Mouse (Mus musculus) embryonic fibroblast, embryonic 13.5 days (primary cell): ENCODE results near the gene Dhx32. TPM values are rescaled to one million over a fixed set of nuclear protein-coding genes. Genes with fewer than 3 reads are reported as not detected.
"Not testable (repeated sequence)": the region's sequence is repeated elsewhere in the genome, so short reads cannot be mapped to it uniquely, and the experiment has no call there.

ENCODE experiments used
- H3K27ac ChIP-seq: 2 replicates; pipeline ENCODE4 v1.5.1; 2012; ENCODE audit warnings: low read length, control low read depth, inconsistent platforms; ENCODE audit not compliant: insufficient read depth
- H3K4me1 ChIP-seq: 2 replicates; pipeline ENCODE4 v1.6.1; 2011; ENCODE audit warnings: low read length; ENCODE audit not compliant: control insufficient read depth, insufficient read depth
- H3K4me3 ChIP-seq: 2 replicates; pipeline ENCODE4 v1.5.1; 2011; ENCODE audit warnings: mild to moderate bottlenecking, control low read depth, low read length; ENCODE audit not compliant: insufficient read depth
- CTCF ChIP-seq: IDR thresholded peaks from 2 replicates; pipeline ENCODE4 v1.5.1; 2011; ENCODE audit warnings: mild to moderate bottlenecking, control low read depth, low read length, moderate library complexity, borderline replicate concordance; ENCODE audit not compliant: insufficient read depth
- POLR2A ChIP-seq: IDR thresholded peaks from 2 replicates; pipeline ENCODE4 v1.6.1; 2011; ENCODE audit warnings: low read depth, mild to moderate bottlenecking, control low read depth, low read length, moderate library complexity
- polyA plus RNA-seq: library from polyadenylated mRNA; stranded (reverse); fragments of >200 nt; gene quantifications from 2 replicates; pipeline ENCODE4 v1.2.4, GENCODE M21; 2011; ENCODE audit warnings: low read depth; ENCODE audit not compliant: missing spikeins, insufficient read length

Dhx32 gene
- polyA plus RNA-seq, 1 experiment = 20.5 TPM

DNA sequence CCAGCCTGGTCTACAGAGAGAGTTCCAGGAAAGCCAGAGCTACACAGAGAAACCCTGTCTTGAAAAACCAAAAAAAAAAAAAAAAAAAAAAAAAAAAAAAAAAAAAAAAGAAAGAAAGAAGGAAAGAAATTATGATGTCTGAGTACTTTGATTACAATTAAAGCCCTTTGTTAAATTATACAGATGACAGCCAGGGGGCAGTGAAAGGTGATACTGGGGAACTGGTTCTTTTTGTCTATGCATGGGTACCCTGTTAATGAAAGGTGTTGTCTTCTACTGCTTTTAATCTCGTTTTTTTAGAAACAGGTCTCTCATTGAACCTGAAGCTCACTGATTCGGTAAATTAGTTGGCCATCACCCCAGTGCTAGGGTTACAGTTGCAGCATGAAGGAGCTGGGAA is 75.2 kb downstream of the Dhx32 start:
- no peak overlapping the region for H3K27ac ChIP-seq
- TF ChIP-seq CTCF (no peak), POLR2A (no peak)
- peaks cover 2% of the 10 kb centered on the region; the same call in 1 of the 2 replicates for H3K4me1 ChIP-seq
- H3K4me3 ChIP-seq = no peak overlapping the region

DNA sequence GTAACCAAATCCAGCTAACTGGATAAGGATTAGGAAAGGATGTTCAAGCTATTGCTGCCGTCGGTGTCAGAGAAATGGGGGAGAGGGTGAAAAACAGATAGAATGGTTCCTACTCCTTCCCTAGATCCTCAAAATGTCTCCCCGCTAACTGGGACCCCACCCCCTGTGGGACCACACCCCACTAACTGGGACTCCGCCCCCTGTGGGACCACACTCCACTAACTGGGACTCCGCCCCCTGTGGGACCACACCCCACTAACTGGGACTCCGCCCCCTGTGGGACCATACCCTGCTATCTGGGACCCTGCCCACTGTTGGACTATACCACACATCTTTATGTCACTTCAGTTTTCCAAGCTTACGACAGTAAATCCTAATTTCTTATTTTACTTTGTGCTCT is 78.6 kb downstream of the Dhx32 start:
- H3K4me3 ChIP-seq = no peak overlapping the region
- H3K4me1 ChIP-seq = no peaks in the 10 kb centered on the region
- no peak overlapping the region for H3K27ac ChIP-seq
- TF ChIP-seq CTCF (no peak), POLR2A (no peak)

- TF ChIP-seq POLR2A = no peak
- no peak for TF ChIP-seq CTCF
- Histone ChIP-seq H3K4me3 (no peak overlapping the region), H3K27ac (no peak overlapping the region), H3K4me1 (no peaks in the 10 kb centered on the region)
Measured at GRCm38 (mm10) chr7:133702333-133702732, 80.2 kb downstream of the Dhx32 start.

DNA sequence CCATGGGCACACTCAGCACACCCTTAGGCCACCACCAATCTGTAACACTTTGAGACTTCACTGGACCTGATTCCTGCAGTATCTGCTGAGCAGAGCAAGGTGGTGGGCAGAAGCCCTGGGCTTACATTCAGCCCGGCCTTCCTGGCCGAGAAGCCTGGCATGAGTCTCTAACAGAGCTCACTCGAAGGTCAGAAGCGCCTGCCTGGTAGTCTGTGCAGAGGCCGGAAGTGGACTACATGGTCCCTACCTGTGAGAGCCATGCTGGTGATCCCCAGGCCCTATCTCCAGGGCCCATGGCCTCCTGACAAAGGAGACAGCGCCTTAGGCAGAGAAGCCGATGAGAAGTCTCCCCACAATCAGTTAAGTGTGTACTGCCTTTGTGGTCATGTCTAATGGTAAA is 81.2 kb downstream of the Dhx32 start:
- Histone ChIP-seq H3K4me3 (no peak overlapping the region), H3K27ac (no peak overlapping the region), H3K4me1 (no peaks in the 10 kb centered on the region)
- TF ChIP-seq POLR2A (no peak), CTCF (no peak)

DNA sequence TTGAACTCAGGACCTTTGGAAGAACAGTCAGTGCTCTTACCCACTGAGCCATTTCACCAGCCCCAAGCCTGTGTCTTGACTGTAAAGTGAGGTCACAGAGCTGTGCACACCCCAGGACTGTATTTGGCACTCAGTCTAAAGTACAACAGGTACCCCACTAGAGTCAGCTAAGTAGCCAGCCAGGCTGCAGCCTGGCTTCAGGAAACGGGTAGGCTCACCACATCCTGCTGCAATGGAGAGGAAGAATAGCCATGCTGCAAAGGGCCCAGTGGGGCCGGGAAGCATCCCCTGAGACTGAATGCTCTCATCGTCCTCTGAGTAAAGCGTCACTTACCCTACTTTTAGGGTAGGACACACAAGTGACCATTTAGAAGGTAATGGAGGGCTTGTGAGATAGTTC is 82.6 kb downstream of the Dhx32 start:
- Histone ChIP-seq H3K4me1 (no peaks in the 10 kb centered on the region), H3K27ac (no peak overlapping the region), H3K4me3 (no peak overlapping the region)
- TF ChIP-seq CTCF (no peak), POLR2A (no peak)

DNA sequence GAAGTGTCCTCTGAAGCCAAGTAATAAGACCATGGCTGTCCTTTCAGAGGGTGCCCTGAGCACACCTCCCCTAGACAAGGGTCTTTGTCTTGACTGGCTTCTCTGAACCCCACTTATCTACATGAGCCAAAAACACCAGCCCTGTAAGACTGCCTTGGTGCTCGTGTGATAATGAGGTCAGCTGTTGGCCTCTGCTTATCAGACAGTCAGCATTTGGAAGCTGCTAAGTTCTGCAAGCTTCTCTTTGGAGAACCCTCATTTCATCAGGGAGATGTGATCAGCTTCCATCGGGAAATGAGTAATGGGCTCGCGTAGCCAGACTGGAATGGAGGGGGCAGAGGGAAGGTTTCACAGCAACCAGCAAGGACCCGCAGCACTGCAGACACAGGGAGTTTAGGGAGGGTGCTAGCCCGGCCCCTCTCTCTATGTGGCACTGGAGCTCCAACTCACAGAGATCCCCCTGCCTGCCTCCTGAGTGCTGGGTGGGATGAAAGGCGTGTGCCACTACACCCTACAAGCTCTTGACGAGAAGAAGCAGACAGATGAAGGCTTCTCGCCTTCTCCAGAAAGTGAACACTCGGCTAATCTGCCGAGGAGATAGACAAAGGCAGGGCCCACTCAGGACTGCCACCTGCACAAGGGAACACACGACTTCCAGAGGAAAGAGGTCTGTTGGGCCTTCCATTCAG is 84.4 kb downstream of the Dhx32 start:
- no peaks in the 10 kb centered on the region for H3K4me1 ChIP-seq
- H3K4me3 ChIP-seq = no peak overlapping the region
- H3K27ac ChIP-seq = no peak overlapping the region
- TF ChIP-seq CTCF = no peak
- TF ChIP-seq POLR2A = no peak

GRCm38 (mm10) chr7:133685644-133686043 is 96.9 kb downstream of the Dhx32 start:
- H3K4me3 ChIP-seq, H3K27ac ChIP-seq, H3K4me1 ChIP-seq: not testable (repeated sequence)

- TF ChIP-seq POLR2A (no peak), CTCF (no peak)
- Histone ChIP-seq H3K27ac (no peak overlapping the region), H3K4me3 (no peak overlapping the region), H3K4me1 (no peaks in the 10 kb centered on the region)
Measured at GRCm38 (mm10) chr7:133684701-133685100, 97.8 kb downstream of the Dhx32 start.

GRCm38 (mm10) chr7:133684110-133684509 is 98.4 kb downstream of the Dhx32 start:
- H3K4me1 ChIP-seq = no peaks in the 10 kb centered on the region
- H3K27ac ChIP-seq = no peak overlapping the region
- TF ChIP-seq CTCF (peak; percentile 26; the same call in 1 of the 2 replicates), POLR2A (no peak)
- H3K4me3 ChIP-seq = no peak overlapping the region

- H3K4me3 ChIP-seq = no peak overlapping the region
- no peak overlapping the region for H3K27ac ChIP-seq
- no peaks in the 10 kb centered on the region for H3K4me1 ChIP-seq
- no peak for TF ChIP-seq CTCF
- no peak for TF ChIP-seq POLR2A
Measured at GRCm38 (mm10) chr7:133683626-133684025, 98.9 kb downstream of the Dhx32 start.

DNA sequence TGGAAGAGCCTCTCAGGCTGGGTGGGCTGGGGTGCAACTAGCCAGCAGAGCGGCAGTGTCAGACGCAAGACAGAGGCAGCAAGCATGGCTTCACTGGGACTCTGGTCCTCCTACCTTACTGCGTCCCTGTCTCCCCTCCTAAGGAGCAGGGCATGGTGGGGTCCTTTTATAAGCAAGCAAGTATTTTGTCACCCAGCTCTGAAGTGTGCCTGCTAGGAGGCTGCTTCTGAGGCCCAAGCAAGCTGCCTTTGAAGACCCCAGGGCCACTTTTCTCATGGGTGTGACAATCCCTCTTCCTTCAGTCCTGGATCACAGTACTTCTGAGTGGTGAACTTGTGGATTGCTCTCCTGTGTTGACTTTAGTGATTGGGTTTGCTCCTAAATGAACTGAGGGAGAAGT is 102.6 kb downstream of the Dhx32 start, which contains the start of gene Mmp21:
Gene Mmp21 (minus strand): TSS at position 101 of the 400 bp plus-strand sequence.
- TF ChIP-seq CTCF (no peak), POLR2A (no peak)
- Histone ChIP-seq H3K4me3 (no peak within 1 kb of the TSS), H3K27ac (no peak within 1 kb of the TSS), H3K4me1 (no peaks in the 10 kb centered on the region)

DNA sequence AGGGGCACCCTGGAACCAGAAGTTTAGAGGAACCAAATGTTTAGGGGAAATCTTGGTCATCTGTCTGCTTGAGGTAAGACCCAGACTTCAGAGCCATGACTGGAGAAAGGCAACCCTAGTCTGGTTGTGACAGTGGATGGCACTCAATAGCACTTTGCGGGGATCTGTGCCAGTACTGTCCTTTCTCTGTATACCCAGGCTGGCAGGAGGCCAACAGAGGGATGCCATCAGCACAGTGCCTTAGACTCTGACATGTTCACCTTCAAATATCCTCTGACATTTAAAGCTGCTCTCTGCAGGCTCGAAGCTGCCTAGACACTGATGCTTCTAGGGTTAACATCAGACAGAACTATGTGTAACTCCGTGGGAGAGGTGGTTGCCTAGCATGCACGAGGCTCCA is 103.1 kb downstream of the Dhx32 start:
- no peaks in the 10 kb centered on the region for H3K4me1 ChIP-seq
- no peak overlapping the region for H3K27ac ChIP-seq
- H3K4me3 ChIP-seq = no peak overlapping the region
- TF ChIP-seq POLR2A = no peak
- TF ChIP-seq CTCF = no peak
